ENCODE assay signal across 8 mouse cellular contexts in genomic region chr2:18058146-18058708, GRCm38 (mm10). TPM values are rescaled to one million over a fixed set of nuclear protein-coding genes. Genes with fewer than 3 reads are reported as not detected.
DNase-seq lines count a peak whose midpoint lies in the region; ATAC-seq and TF ChIP-seq lines count a peak whose summit lies in the region.

No protein-coding gene starts in this region.

- H3K36me3 ChIP-seq in forebrain, embryonic 13.5 days (ENCODE audit: poor library complexity, severe bottlenecking), result no peaks in the 10 kb centered on the region
- no peaks in the 10 kb centered on the region for H3K36me3 ChIP-seq in liver, embryonic 14.5 days (replicated peaks; ENCODE audit: control insufficient read depth, insufficient read depth, low read depth)

- no peaks in the 10 kb centered on the region for H3K27me3 ChIP-seq in forebrain, embryonic 13.5 days
- 0 out of 2 replicates have a peak, but pooled peaks cover 3% of the 10 kb centered on the region for H3K27me3 ChIP-seq in liver, embryonic 14.5 days (ENCODE audit: control insufficient read depth, insufficient read depth, low read length)

- TF ChIP-seq EP300 in liver, embryonic 14.5 days (IDR thresholded peaks at IDR 0.05; ENCODE audit: low read depth), result no peak

- no peak for ATAC-seq in forebrain, embryonic 13.5 days
- ATAC-seq in liver, embryonic 14.5 days (ENCODE audit: insufficient read depth), result no peak

- peak; percentile 65 for DNase-seq in embryo, embryonic 10.5 days (ENCODE audit: low spot score)
- no peak for DNase-seq in embryo, embryonic 10 days (ENCODE audit: low spot score)
- peak; percentile 19 for DNase-seq in 3T3-L1 (ENCODE audit: low read depth, low spot score)
- no peak for DNase-seq in liver, embryonic 14.5 days (ENCODE audit: low read depth in 3 of 3, low spot score in 3 of 3)
- no peak for DNase-seq in right cerebral cortex, postnatal 36 days (ENCODE audit: low spot score in 2 of 2)
- no peak for DNase-seq in right cerebral cortex, postnatal 14 days
- DNase-seq in adipocyte (ENCODE audit: low spot score), result no peak

- peak overlapping the region; percentile 85 for H3K4me2 ChIP-seq in forebrain, embryonic 13.5 days
- peak overlapping the region; percentile 88 for H3K4me2 ChIP-seq in liver, embryonic 14.5 days (ENCODE audit: low read depth)

- no peaks in the 10 kb centered on the region for H3K9me3 ChIP-seq in forebrain, embryonic 13.5 days (replicated peaks)
- no peaks in the 10 kb centered on the region for H3K9me3 ChIP-seq in liver, embryonic 14.5 days (ENCODE audit: control insufficient read depth, low read length)

- no peak for TF ChIP-seq CTCF in liver, embryonic 14.5 days (IDR thresholded peaks at IDR 0.05; ENCODE audit: low read depth)

- H3K4me1 ChIP-seq in forebrain, embryonic 13.5 days, result peaks cover 45% of the 10 kb centered on the region
- peaks cover 5 to 10% of the 10 kb centered on the region in 2 experiments for H3K4me1 ChIP-seq in liver, embryonic 14.5 days (replicated peaks; ENCODE audit: control insufficient read depth in 2 of 2, insufficient read depth in 2 of 2, low read length in 1 of 2)

- peak overlapping the region; percentile 65 for H3K4me3 ChIP-seq in forebrain, embryonic 13.5 days
- peak overlapping the region; percentile 62 to 91; a peak in 2 of 4 replicates for H3K4me3 ChIP-seq in liver, embryonic 14.5 days (ENCODE audit: insufficient read depth in 1 of 2, low read depth in 2 of 2, low read length in 2 of 2)

- H3K9ac ChIP-seq in forebrain, embryonic 13.5 days, result peak overlapping the region; percentile 94
- H3K9ac ChIP-seq in liver, embryonic 14.5 days (replicated peaks), result peak overlapping the region; percentile 89

- WGBS in forebrain, embryonic 13.5 days, result 5% methylated on average over 9 of the region's 9 CpGs
- WGBS in liver, embryonic 14.5 days (ENCODE audit: insufficient replicate concordance), result 29% methylated on average over 9 of the region's 9 CpGs

- H3K27ac ChIP-seq in forebrain, embryonic 13.5 days, result peak overlapping the region; percentile 100
- peak overlapping the region; percentile 91 for H3K27ac ChIP-seq in liver, embryonic 14.5 days

RNA-seq across cellular contexts. Expression of gene Mllt10, which starts 3.2 kb away (rescaled TPM):
- polyA plus RNA-seq in forebrain, embryonic 13.5 days (2015; fragmentation: Nextera tagmentation; extraction: Ambion mirVana), result 73.5 and 75.3 TPM in 2 replicates
- polyA plus RNA-seq in liver, embryonic 14.5 days (2012; rRNA removed), result 13.4 and 16.4 TPM in 2 replicates
- polyA plus RNA-seq in liver, embryonic 14.5 days (2014; fragmentation: Nextera tagmentation; extraction: Ambion mirVana), result 14.4 and 19.7 TPM in 2 replicates

RNA-seq across cellular contexts. Expression of gene Skida1, which starts 9.4 kb away (rescaled TPM):
- 17.2 and 17.9 TPM in 2 replicates for polyA plus RNA-seq in forebrain, embryonic 13.5 days (2015; fragmentation: Nextera tagmentation; extraction: Ambion mirVana)
- 0.48 and 0.60 TPM in 2 replicates for polyA plus RNA-seq in liver, embryonic 14.5 days (2012; rRNA removed)
- polyA plus RNA-seq in liver, embryonic 14.5 days (2014; fragmentation: Nextera tagmentation; extraction: Ambion mirVana), result 0.27 and 0.43 TPM in 2 replicates

RNA-seq across cellular contexts. Expression of gene A930004D18Rik, which starts 20.7 kb away (rescaled TPM):
- polyA plus RNA-seq in forebrain, embryonic 13.5 days (2015; fragmentation: Nextera tagmentation; extraction: Ambion mirVana), result 16.2 and 20.3 TPM in 2 replicates
- 0.32 and 0.48 TPM in 2 replicates for polyA plus RNA-seq in liver, embryonic 14.5 days (2012; rRNA removed)
- polyA plus RNA-seq in liver, embryonic 14.5 days (2014; fragmentation: Nextera tagmentation; extraction: Ambion mirVana), result 0.36 and 0.81 TPM in 2 replicates

Comparison
In these comparisons a context has a peak if more than half of its experiments do, and no peak if none do; other contexts are left out.
1. DNase-seq: peak in embryo, embryonic 10.5 days (single experiment) and 3T3-L1 (single experiment); none in embryo, embryonic 10 days (single experiment), liver, embryonic 14.5 days (0 of 3), right cerebral cortex, postnatal 36 days (0 of 2), right cerebral cortex, postnatal 14 days (single experiment) and adipocyte (single experiment).
2. RNA of gene Skida1, which starts 9.4 kb away (polyA plus RNA-seq): 17.2 to 17.9 TPM in forebrain, embryonic 13.5 days; 0.27 to 0.60 TPM in liver, embryonic 14.5 days; every median in the first group is over 10 times any median in the second.